Mouse (Mus musculus): ENCODE measurements around the gene Prrg3.

Gene Prrg3

DNA sequence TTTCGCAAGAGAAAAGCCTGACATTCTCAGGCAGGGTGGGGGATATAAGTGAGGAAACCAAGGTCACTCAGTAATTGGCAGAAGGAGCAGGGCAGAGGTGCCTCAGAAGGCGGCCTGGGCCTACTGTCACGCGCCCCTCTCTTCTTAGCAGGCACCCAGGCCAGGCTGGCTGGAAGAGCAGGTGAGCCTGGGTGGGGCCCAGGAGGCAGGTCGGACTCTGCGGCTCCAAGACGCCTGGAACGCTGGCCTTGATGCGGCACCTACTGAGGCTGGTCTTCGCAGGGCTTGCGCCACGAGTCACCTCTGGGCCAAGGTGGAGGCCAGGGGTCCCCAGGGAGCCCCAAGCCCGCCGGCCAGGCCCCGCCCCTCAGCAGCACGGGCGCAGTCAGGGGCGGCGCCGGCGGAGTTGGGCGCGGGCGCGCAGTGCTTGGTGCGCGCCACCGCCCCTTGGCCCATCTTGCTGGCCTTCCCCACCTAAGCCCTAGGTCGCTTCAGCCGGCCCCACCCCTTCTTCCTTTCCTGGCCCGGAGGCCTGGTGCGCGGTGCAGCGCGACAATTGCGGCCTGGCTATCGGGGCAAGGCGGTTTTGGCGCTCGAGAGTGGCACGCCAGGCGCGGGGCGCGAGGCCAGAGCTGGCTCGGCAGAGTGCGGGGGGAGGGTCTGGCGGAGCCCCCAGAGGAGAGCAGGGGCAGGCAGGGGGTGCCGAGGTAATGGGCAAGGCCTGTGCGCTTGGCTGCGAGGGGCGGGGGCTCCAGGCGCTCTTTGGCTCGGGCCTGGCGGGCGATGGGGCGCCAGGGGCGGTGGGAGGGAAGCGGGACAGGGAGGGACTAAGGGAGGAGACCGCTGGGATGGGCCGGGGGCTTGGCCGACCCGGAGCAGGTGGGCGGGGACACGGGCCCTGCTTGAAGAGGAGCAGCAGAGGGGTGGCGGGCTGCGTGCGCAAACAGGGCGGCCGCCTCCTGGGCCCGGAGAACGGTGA, at the start of gene Prrg3:
Prrg3 (plus strand) TSS at position 552 of the 979 bp plus-strand sequence.
- no peak for TF ChIP-seq GATA4 (IDR thresholded peaks at IDR 0.05; ENCODE audit: insufficient replicate concordance, low read length)

- TF ChIP-seq GATA4 (IDR thresholded peaks at IDR 0.05; ENCODE audit: insufficient replicate concordance, low read length) = no peak
Observed at GRCm38 (mm10) chrX:71946631-71947030, 15.8 kb upstream of the Prrg3 start.

DNA sequence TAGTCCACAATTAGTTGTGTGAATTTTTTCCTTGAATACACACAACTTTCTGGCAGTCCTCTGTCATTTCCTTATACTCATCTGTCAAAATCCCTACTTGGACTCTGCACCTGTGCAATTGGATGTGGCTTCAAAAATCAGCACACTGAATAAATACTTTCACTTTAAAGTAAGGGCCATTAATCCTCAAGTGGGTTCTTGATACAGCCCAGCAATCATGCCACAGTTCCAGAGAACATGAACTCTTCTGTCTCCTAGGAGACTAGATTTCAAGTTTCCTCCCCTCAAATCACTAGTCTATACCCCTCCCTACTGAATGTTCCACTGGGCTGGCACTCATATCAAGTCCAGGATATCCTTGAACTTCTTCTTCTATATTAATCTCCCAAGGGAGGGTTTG, 4.1 kb upstream of the Prrg3 start:
- no peak for TF ChIP-seq GATA4 (IDR thresholded peaks at IDR 0.05; ENCODE audit: insufficient replicate concordance, low read length)

DNA sequence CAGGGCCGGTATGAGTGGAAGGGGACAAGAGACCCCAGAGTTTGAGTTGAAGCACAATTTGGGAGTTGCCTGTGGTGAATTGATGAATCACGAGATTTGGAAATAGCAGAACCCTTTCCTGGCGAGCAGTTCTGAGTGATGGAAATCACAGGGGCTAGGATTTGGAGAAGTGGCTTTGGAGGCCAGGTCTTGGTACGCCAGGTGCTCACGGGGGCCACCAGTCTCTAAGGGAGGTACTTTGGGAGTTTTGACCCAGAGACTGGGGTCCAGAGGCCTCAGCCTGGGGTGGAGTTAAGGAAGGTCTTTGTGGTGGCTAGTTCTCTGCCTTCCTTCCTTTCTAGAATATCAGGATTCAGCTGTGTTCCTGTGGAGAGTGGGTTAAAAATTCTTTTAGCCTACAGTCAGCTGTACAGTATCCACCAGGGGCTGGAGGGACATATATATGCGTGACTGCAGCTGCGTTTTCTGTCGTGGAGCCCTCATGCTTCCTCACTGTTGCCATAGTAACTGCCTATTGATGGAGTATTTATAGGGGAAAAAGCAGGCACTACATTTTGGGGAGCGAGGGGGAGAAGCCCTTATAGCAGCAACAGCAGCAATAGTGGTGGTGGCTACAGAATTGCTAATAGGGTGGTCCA, 970 bp downstream of the Prrg3 start:
- TF ChIP-seq GATA4 (IDR thresholded peaks at IDR 0.05; ENCODE audit: insufficient replicate concordance, low read length) = no peak

- TF ChIP-seq GATA4 (IDR thresholded peaks at IDR 0.05; ENCODE audit: insufficient replicate concordance, low read length) = no peak
Observed at GRCm38 (mm10) chrX:71968216-71968615, 5.8 kb downstream of the Prrg3 start.

DNA sequence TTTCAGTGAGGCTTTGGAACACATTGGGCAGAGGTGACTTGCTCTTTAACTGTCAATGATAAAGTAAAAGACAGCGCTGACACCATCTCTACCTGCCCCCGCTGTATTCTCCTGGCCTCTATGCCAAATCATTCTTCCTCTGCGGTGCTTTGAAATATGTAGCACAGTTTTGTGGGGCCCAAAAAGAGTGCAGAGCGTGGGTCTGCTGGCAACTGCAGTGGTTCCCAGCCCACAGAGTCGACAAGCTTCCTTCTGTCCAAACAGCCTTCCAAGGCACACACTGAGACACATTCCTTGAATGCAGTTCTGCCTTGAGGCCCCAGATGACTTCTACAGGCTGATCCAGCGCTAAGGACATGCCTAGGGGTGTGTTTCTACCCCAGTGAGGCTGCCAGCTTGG, 6.4 kb downstream of the Prrg3 start:
- TF ChIP-seq GATA4 (IDR thresholded peaks at IDR 0.05; ENCODE audit: insufficient replicate concordance, low read length) = no peak

- no peak for TF ChIP-seq GATA4 (IDR thresholded peaks at IDR 0.05; ENCODE audit: insufficient replicate concordance, low read length)
Observed at GRCm38 (mm10) chrX:71971325-71971724, 8.9 kb downstream of the Prrg3 start.

GRCm38 (mm10) chrX:71972686-71973085, 10.3 kb downstream of the Prrg3 start, which contains the start of gene Fate1:
Gene Fate1 (plus strand): TSS chrX:71972986.
- TF ChIP-seq GATA4 (IDR thresholded peaks at IDR 0.05; ENCODE audit: insufficient replicate concordance, low read length) = no peak

DNA sequence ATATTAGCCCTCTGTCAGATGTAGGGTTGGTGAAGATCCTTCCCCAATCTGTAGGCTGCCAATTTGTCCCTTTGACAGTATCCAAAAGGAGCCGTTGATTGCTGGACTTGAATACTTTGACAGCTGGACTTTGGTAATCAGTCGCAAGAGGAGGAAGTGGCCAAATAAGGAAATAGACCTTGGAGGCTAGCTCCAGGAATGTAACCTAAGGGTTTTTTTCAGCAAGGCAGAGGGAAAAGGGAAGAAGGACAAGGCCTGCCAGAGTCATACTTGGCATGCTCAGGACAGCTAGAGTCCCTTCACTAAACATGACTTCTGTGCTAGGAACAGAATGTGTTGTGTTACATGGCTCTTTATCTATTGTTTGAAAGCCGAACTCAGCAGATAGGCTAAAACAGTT, 18.0 kb downstream of the Prrg3 start:
- no peak for TF ChIP-seq GATA4 (IDR thresholded peaks at IDR 0.05; ENCODE audit: insufficient replicate concordance, low read length)

DNA sequence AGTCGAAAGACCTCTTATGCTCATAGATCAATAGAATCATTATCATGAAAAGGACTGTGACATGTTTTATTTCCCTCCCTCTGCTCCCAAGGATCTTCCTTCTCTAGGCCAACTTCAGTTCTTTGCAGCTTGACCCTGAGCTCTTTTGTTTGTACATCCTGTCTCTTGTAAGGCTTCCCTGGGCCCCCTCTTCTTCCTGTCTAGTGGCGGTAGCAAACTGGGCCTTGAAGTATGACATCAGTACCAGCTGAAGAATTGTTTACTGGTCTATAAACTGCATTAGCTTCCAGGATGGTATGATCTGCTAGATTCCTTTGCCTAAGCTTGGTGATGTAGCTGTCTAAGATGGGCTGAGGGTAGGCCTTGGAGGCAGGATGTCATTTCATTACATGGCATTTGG, 18.9 kb downstream of the Prrg3 start:
- no peak for TF ChIP-seq GATA4 (IDR thresholded peaks at IDR 0.05; ENCODE audit: insufficient replicate concordance, low read length)

GRCm38 (mm10) chrX:71983205-71983604, 20.8 kb downstream of the Prrg3 start:
- no peak for TF ChIP-seq GATA4 (IDR thresholded peaks at IDR 0.05; ENCODE audit: insufficient replicate concordance, low read length)

DNA sequence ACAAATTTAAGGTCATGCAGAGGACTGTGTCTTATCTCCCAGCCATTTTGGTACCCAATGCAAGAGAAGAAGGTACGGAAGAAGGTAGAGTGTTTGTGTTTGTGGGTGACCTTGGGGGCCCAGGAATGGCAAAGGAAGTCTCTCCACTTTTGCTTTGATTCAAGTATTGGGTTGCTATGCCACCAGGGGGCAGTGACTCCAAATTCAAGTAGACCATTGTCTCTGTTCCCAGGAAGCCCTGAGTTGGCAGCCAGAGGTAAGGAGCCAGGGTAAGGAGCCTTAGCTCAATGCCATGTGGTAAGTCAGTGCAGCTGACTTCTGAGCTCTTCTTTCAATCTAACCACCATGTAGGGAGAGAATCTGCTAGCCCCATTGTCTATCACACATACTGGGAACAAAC, 21.4 kb downstream of the Prrg3 start:
- TF ChIP-seq GATA4 (IDR thresholded peaks at IDR 0.05; ENCODE audit: insufficient replicate concordance, low read length) = no peak

- no peak for TF ChIP-seq GATA4 (IDR thresholded peaks at IDR 0.05; ENCODE audit: insufficient replicate concordance, low read length)
Observed at GRCm38 (mm10) chrX:71991549-71991948, 29.1 kb downstream of the Prrg3 start, which contains the start of gene Cnga2. Gene Cnga2 (plus strand): TSS chrX:71991849.

GRCm38 (mm10) chrX:71995972-71996371, 33.5 kb downstream of the Prrg3 start:
- TF ChIP-seq GATA4 (IDR thresholded peaks at IDR 0.05; ENCODE audit: insufficient replicate concordance, low read length) = no peak

GRCm38 (mm10) chrX:72009930-72010329, 47.5 kb downstream of the Prrg3 start:
- TF ChIP-seq GATA4 (IDR thresholded peaks at IDR 0.05; ENCODE audit: insufficient replicate concordance, low read length) = no peak

DNA sequence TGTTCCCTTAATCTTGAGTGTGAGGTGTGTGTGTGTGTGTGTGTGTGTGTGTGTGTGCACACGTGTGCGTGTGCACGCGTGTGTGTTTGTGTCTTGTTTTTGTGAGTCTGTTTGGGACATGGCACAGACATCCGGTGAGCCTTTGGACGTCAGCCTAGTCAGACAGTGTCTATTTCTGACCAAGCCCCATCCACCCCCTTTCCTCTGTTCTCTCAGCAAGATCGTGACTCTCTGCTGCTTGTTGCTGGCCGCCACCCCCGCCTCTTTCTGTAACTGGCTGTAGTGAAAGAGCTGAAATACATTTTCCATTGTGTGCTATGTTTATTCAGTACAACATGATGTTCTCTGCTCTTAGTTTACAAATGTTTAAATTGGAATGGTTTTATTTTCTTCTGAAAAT, 49.8 kb downstream of the Prrg3 start:
- no peak for TF ChIP-seq GATA4 (IDR thresholded peaks at IDR 0.05; ENCODE audit: insufficient replicate concordance, low read length)

Data from liver, adult (tissue).